Mouse (Mus musculus) CH12.LX (cell line): Measurements from ENCODE around the gene Atp1a1.

Experiments used
- BHLHE40 ChIP-seq: IDR thresholded peaks from 2 replicates; pipeline ENCODE4 v1.6.1; 2011; ENCODE audit warnings: mild to moderate bottlenecking, low read depth, low read length, improper control_type of control experiment
- CTCF ChIP-seq, 2 experiments: IDR thresholded peaks in 1 of 2; conservative IDR thresholded peaks in 1 of 2; 2 replicates each; pipeline ENCODE4 v1.5.1; 2011 to 2012; ENCODE audit warnings: low read depth in 2 of 2, low read length in 2 of 2, improper control_type of control experiment in 1 of 2, inconsistent platforms in 1 of 2, mild to moderate bottlenecking in 1 of 2, moderate library complexity in 1 of 2
- ELF1 ChIP-seq: IDR thresholded peaks from 2 replicates; pipeline ENCODE4 v1.6.1; 2014; ENCODE audit warnings: low read depth, mild to moderate bottlenecking, inconsistent platforms, low read length, improper control_type of control experiment
- EP300 ChIP-seq: IDR thresholded peaks from 2 replicates; pipeline ENCODE4 v1.6.1; 2011; ENCODE audit warnings: low read length, improper control_type of control experiment
- ZC3H11A ChIP-seq: IDR thresholded peaks from 2 replicates; pipeline ENCODE4 v1.6.1; 2012; ENCODE audit warnings: low read depth, mild to moderate bottlenecking, inconsistent platforms, low read length, improper control_type of control experiment
- ZKSCAN1 ChIP-seq: IDR thresholded peaks from 2 replicates; pipeline ENCODE4 v1.6.1; 2012; ENCODE audit warnings: low read depth, inconsistent platforms, low read length, improper control_type of control experiment, borderline replicate concordance

DNA sequence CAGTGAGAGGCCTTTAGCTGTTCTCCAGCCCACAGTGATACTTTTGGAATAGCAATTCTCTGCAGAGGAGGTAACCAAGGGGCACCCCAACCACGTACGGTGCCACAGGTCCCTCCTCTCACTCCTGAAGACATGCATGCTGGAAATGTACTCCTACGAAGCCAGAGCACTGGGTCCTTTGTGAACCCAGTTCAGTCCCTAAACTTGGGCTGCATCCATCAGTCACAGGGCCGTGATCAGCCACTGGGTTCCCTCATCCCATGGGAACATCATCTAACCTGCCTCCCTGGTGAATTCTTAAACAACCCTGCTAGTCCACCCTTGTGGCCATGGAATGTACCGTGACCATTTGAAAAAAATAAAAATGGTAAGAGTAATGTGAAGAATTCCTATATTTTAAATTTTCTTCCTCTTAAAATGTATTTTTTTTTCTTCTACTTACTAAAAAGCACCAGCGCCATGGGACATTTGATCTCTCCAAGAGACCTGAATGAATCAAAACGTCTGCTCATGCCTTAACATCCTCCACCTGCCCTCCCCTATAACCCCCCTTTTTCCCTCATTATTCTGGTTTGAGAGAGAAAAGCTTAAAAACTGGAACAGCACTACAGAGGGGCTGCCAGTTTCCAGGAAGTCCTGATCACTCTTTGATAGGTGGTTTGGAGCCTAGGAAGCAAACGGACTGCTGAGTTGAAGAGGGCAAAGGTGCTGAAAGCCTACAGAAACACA, 5.1 kb downstream of the Atp1a1 start:
- TF ChIP-seq EP300 (no peak), BHLHE40 (no peak), CTCF (conservative IDR thresholded peaks at IDR 0.05 in 1 of 2, IDR thresholded peaks at IDR 0.05 in 1 of 2; ENCODE audit: low read depth in 2 of 2, low read length in 2 of 2) (no peak), ELF1 (no peak), ZKSCAN1 (no peak), ZC3H11A (no peak)
